Mouse (Mus musculus): ENCODE results near the gene Kat6b.

- TF ChIP-seq CTCF (conservative IDR thresholded peaks at IDR 0.05 in 1 of 2, IDR thresholded peaks at IDR 0.05 in 1 of 2; ENCODE audit: low read depth in 2 of 2, low read length in 2 of 2) (peak in 1 of 2 experiments; percentile 64; a peak in 2 of 4 replicates), MAFK (IDR thresholded peaks at IDR 0.05; ENCODE audit: insufficient replicate concordance, low read length) (no peak), ZNF384 (IDR thresholded peaks at IDR 0.05; ENCODE audit: low read depth, low read length) (no peak), POLR2A (IDR thresholded peaks at IDR 0.05; ENCODE audit: low read depth, low read length) (no peak), NRF1 (IDR thresholded peaks at IDR 0.05; ENCODE audit: low read depth, low read length) (no peak), USF1 (IDR thresholded peaks at IDR 0.05; ENCODE audit: low read depth, low read length) (peak; percentile 65), EP300 (IDR thresholded peaks at IDR 0.05; ENCODE audit: low read length) (no peak), NELFE (IDR thresholded peaks at IDR 0.05; ENCODE audit: low read depth, low read length) (no peak), UBTF (IDR thresholded peaks at IDR 0.05; ENCODE audit: low read depth, low read length) (no peak), MEF2A (IDR thresholded peaks at IDR 0.05; ENCODE audit: borderline replicate concordance, low read depth, low read length) (no peak), USF2 (conservative IDR thresholded peaks at IDR 0.05; ENCODE audit: low read depth, low read length) (peak; percentile 47), POLR2AphosphoS2 (IDR thresholded peaks at IDR 0.05; ENCODE audit: low read depth, low read length) (no peak)
Measured at GRCm38 (mm10) chr14:21662465-21663142, 181.4 kb downstream of the Kat6b start.

All from CH12.LX (cell line).